Mouse (Mus musculus) urinary bladder, postnatal 25 days (tissue): ENCODE results near the gene Lzic.

Experiments used
- DNase-seq: peaks from one replicate; pipeline ENCODE4 v3.0.0; 2022; ENCODE audit warnings: low spot score

The Lzic gene

DNA sequence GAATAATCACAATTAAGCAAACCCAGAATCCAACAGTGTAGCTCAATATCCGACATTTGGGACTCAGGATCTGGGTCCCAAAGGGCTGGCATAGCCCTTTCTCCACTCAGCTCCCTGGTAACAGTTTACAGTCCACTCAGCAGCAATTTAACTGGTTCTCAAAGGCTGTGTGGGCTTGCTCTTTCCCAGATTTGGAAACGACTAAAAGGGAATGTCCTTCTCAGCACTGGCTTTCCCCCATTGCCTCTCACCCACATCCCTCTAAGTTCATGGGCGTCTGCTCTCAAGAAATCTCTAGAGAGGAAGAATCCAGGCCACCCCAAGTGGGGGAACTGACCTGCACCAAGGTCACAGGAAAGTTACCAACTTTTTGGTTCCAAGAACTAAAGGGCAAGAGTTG is 463 bp upstream of the Lzic start:
- no peak for DNase-seq

DNA sequence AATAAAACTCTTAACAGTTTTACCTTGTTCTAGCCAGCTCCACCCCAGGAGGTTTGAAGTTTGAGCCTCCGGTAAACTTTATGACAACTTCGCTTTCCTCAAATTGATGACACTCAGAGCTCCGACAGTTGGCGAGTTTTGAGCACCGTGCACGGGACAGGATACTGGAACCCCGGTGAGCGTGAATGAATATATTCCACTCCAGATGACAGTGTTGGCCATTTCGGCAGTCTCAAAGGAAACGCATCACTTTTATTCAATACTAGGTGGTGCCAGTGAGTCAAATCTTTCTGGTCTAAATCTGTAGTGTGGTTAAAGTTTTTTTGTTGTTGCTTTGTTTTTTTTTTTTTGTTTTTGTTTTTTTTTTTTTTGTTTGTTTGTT is 787 bp downstream of the Lzic start:
- DNase-seq, result no peak

DNA sequence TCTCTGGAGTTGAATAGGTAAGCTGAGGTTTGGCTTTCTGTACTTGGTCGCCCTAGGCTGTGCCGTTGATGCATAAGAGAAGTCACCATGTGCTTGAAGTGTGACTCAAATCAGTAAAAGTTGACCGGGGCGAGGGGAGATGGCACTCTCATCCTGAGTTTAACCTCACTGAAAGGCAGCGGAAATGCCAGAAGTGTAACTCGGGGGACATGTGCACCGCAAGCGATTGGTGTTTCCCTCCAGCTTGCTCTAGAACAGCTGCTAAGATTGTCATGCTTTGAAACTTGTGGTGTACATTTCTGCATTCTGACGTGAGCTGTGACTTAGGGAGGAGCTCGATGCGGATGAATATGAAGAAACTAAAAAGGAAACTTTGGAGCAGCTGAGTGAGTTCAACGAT is 2.7 kb downstream of the Lzic start:
- no peak for DNase-seq

GRCm38 (mm10) chr4:149489415-149490240 is 4.6 kb downstream of the Lzic start:
- DNase-seq, result no peak

DNA sequence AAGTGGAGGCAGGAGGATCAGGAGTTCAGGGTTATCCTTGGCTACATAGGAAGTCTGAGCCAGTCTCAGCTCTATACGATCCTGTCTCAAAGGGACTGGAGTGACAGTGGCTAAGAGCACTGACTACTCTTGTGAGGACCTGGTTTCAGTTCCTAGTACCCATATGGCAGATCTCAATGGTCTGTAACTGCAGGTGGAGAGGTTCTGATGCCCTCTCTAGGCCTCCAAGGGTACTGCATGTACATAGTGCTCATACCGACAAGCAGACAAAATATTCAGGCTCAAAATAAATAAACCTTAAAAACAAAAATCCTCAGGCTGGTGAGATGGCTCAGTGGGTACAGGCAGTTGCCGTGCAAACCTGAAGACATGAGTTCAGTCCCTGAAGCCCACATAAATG is 6.1 kb downstream of the Lzic start:
- no peak for DNase-seq

DNA sequence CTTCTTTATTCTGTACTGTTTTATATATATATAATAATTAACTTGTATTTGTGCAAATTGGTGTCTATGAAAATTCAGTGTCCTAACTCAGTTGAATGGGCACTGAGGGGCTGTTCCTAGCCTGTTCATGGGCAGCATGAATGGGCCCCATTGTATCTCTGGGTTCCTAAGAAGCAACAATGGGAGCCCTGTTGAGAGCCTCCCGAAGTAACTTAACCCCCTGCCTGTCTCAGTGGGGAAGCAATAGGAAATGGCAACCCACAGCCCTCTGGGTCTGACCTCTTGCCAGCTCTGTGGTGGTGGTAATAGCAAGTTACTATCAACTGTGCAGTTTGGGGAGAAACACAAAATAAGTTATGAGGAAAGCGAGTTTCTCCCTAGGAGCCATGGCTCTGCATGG is 11.6 kb downstream of the Lzic start:
- DNase-seq, result no peak

DNA sequence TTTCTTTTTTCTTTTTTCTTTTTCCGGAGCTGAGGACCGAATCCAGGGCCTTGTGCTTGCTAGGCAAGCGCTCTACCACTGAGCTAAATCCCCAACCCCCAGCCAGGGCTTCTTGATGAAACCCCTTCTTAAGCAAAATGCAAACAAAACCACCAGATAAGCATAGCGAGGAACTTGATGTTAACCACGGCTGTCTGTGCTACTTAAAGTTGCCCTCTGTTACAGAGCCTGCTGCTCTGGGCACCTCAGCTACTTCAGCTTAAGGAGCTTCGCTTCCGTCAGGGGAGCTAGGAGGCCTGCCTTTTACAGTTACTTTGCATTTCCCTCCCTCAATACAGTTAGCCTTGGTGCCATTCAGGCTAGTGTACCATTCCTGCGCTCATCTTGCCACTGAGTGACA is 13.9 kb downstream of the Lzic start:
- no peak for DNase-seq

GRCm38 (mm10) chr4:149499790-149500189 is 14.8 kb downstream of the Lzic start:
- DNase-seq, result no peak

DNA sequence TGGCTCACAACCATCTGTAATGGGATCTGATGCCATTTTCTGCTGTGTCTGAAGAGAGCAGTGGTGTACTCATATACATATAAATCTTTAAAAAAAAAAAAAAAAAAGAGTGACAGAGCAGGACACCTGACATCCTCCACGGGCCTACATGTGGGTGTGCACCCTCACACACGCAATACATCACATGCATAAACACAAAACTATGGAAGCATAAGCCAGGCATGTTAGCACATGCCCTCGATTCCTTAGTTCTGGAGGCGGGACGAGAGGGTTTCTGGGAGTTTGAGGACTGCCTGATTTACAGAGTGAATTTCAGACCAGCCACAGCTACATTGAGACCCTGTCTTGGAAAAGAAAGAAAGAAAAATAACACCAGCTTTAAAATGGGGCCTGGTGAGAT is 19.3 kb downstream of the Lzic start:
- no peak for DNase-seq

DNA sequence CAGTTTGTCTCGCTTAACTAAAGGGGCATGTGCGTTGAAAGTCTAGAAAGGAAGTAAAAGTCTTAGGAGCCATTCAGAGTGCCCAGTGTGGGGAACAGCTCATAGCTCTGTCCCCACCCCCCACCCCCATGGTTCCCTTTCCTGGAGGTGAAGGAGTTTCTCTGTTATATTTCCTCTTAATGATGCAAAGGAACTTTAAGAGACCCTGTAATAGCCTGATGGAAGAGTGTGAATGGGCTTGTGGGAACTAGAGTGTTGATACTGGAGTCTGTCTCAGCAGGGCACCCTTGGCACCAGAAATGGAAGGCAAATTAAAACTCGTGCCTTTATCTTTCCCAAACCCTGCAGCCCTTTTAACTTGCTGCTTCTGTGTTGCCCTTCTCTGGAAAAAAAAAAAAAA is 19.8 kb downstream of the Lzic start:
- no peak for DNase-seq

DNA sequence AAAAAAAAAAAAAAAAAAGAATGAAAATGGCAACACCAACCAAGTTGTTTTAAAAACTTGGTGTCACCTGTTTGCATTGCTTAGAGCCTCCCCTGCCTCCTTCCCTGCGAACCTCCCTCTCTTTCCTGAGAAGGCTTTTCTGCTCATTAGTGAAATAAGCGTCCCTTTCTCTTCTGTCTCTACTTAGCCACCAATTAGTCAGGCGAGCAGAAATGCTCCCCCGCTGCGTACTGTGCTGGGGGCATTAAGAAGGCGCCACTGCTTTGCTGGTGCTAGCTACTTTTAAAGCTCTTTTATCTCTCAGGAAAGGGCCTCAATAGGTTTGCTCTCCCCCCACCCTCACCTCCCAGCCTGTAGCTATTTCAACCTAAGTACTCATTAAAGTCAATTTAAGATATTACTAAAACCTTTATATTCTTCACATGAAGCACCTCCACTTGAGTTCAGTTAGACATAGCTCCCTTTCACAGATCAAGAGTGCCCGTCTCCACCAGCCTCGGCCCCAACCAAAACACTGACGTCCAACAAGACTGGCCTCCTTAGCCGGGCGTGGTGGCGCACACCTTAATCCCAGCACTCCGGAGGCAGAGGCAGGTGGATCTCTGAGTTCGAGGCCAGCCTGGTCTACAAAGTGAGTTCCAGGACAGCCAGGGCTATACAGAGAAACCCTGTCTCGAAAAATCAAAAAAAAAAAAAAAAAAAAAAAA is 20.4 kb downstream of the Lzic start:
- no peak for DNase-seq

DNA sequence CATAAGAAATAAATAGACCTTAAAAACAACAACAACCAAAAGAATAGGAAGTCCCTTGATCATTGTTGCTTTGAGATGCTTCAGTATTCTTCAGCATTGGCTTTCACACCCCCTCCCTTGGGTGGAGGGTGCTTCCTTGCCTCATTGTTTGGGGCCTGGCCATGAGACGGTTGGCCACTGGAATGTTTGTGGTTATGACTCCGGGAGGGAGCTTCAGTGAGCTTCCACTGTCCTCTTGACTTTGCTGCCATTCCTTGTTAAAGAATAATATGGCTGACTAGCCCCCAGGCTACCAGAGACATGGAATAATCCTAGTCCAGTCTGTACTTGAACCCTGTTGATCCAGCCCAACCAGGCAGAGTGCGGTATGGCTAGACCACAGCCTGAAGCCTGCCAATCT is 21.9 kb downstream of the Lzic start:
- DNase-seq, result no peak

GRCm38 (mm10) chr4:149511221-149511646 is 26.2 kb downstream of the Lzic start:
- no peak for DNase-seq

DNA sequence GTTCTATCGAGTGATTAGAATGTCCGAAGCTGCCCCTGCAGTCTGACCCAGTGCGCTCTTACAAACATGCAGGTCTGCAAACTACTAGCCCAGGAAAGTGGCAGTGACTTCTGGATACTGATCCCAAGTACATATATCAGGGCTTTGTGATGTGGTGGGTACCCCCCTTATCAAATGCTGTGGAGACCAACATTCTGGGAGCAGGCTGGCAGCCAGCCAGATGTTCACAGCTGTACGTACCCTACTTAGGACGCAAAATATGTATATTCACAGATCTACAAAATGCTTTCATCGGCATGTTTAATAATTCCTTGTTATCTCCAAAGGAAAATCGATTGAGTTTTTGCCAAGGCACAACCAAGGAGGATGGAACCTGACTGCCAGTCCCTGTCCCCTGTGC is 27.0 kb downstream of the Lzic start:
- DNase-seq, result no peak

GRCm38 (mm10) chr4:149515706-149516105 is 30.7 kb downstream of the Lzic start:
- DNase-seq, result no peak

- DNase-seq, result peak; percentile 97
Observed at GRCm38 (mm10) chr4:149517868-149518340, 32.9 kb downstream of the Lzic start, which contains the start of gene Ctnnbip1. Ctnnbip1 (plus strand) TSS chr4:149518236.

DNA sequence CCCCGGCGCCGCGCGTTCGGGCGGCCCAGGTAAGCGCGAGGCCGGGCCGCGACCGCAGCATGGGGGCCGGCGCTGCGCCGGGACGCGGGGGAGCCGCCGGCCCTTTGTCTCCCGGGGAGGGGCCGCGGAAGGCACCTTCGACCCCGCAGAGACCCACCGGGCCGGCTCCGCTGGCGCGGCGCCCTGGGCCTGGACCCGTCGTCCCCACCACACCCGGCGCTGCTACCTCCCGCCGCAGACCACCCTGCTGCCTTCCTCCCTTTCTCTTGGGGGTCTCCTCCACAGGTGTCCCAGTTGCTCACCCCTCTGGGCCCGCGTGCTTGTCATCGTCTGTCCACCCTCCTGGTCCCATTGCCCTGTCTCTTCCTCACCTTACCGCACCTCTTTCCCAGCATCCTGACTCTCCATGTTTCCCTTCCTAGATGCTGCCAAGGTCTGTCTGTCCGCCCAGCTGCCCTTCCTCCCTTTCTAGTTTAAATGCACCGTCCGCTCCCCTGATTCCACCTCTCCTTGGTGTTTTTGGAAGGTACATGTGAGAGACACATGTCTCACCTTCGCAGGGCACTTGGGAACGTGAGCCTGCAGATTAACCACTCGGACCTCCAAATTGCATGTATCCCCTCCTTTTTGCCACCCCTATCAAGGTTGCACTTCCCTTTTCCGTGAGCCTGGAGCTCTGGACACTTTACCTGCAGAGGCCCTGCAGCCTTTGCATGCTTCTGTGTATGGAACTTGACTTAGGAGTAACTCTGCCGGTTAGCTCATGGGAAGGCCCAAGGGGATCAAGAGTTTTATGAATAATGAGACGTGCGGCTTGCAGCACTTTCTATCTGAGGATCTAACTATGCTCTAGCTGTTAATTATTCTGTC is 33.6 kb downstream of the Lzic start:
- no peak for DNase-seq

DNA sequence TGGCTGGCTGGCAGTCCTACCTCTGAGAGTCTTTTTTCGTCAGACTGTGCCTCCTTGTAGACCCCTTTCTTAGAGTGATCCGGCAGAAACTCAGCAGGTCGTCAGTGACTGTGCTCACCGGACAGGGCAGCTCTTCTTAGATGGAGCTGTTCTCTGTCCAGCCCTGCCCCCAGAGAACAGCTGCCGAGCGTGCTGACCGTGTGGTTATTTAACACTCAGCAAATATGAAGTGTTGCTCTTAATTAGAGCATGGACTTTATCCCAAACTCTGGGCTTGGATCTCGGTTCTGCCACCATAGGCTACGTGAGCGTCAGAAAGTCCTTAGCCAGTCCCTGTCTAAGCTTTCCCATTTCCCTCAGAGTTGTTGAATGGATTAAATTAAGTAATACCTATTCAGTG is 36.2 kb downstream of the Lzic start:
- DNase-seq, result no peak

- DNase-seq, result no peak
Observed at GRCm38 (mm10) chr4:149523961-149524360, 38.9 kb downstream of the Lzic start.

GRCm38 (mm10) chr4:149525170-149525569 is 40.1 kb downstream of the Lzic start:
- no peak for DNase-seq

DNA sequence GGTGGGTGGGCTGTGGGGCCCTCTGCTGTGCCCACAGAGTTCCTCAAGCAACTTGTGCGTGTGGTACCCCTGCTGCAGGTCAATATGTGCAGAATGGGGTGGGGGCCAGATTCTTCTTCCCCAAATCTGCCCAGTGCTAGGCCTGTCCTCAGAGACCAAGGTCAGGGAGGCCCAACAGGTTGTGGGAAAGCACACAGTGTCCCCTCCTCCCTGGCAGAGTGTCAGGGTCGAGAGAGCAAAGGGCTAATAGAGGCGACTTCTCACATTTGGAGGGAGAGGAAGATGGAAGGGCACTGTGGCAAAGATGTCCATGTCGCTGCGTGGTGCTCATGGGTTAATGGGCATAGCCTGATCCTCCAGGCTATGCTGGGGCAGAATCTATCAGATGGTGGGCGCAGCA is 40.8 kb downstream of the Lzic start:
- DNase-seq, result no peak

GRCm38 (mm10) chr4:149526330-149526729 is 41.3 kb downstream of the Lzic start:
- no peak for DNase-seq
